Mouse (Mus musculus) erythroblast, embryonic 14.5 days (primary cell): ENCODE results near the gene Cmtr1.

Experiments
- GATA1 ChIP-seq: IDR thresholded peaks from 2 replicates; pipeline ENCODE4 v1.6.1; 2012; ENCODE audit warnings: low read length, inconsistent platforms, mixed read lengths
- TAL1 ChIP-seq: IDR thresholded peaks from 3 replicates; pipeline ENCODE4 v1.6.1; 2012; ENCODE audit warnings: low read length, inconsistent platforms, mixed read lengths

- TF ChIP-seq GATA1, result no peak
- TF ChIP-seq TAL1, result no peak
Observed at GRCm38 (mm10) chr17:29614115-29615023, 46.0 kb upstream of the Cmtr1 start, which contains the start of the genes Rnf8 and Gm28043.
